Mouse (Mus musculus): ENCODE measurements around the gene Olfr1494.

Olfr1494 gene

GRCm38 (mm10) chr19:13739428-13739827, at the start of gene Olfr1494:
TSS of gene Olfr1494 (plus strand) at chr19:13739728.
- DNase-seq (ENCODE audit: low read depth, low spot score), result no peak

- DNase-seq (ENCODE audit: low read depth, low spot score), result no peak
These were observed 42.6 kb upstream of the Olfr1494 start, which contains the start of gene Olfr1491 for GRCm38 (mm10) chr19:13696968-13697367. TSS of gene Olfr1491 (plus strand) at chr19:13697268.

GRCm38 (mm10) chr19:13722978-13723377, 16.6 kb upstream of the Olfr1494 start, which contains the start of gene Olfr1493-ps1:
TSS of gene Olfr1493-ps1 (plus strand) at chr19:13723278.
- no peak for DNase-seq (ENCODE audit: low read depth, low spot score)

- no peak for DNase-seq (ENCODE audit: low read depth, low spot score)
These were observed 9.8 kb downstream of the Olfr1494 start for GRCm38 (mm10) chr19:13749366-13749765.

- no peak for DNase-seq (ENCODE audit: low read depth, low spot score)
These were observed 24.8 kb downstream of the Olfr1494 start, which contains the start of gene Olfr1495 for GRCm38 (mm10) chr19:13764306-13764705. TSS of gene Olfr1495 (plus strand) at chr19:13764606.

- no peak for DNase-seq (ENCODE audit: low read depth, low spot score)
These were observed 29.2 kb downstream of the Olfr1494 start for GRCm38 (mm10) chr19:13768565-13769276.

GRCm38 (mm10) chr19:13777578-13777977, 38.0 kb downstream of the Olfr1494 start, which contains the start of gene Olfr1496:
TSS of gene Olfr1496 (plus strand) at chr19:13777878.
- DNase-seq (ENCODE audit: low read depth, low spot score), result no peak

- DNase-seq (ENCODE audit: low read depth, low spot score), result no peak
These were observed 58.6 kb downstream of the Olfr1494 start, which contains the start of gene Olfr1497 for GRCm38 (mm10) chr19:13798102-13798501. TSS of gene Olfr1497 (minus strand) at chr19:13798202.

Measured in A20 (cell line).